Mouse (Mus musculus): ENCODE data around the gene Slc9a4.
"Not testable (repeated sequence)": the region's sequence is repeated elsewhere in the genome, so short reads cannot be mapped to it uniquely, and the experiment has no call there.

Slc9a4 gene

DNA sequence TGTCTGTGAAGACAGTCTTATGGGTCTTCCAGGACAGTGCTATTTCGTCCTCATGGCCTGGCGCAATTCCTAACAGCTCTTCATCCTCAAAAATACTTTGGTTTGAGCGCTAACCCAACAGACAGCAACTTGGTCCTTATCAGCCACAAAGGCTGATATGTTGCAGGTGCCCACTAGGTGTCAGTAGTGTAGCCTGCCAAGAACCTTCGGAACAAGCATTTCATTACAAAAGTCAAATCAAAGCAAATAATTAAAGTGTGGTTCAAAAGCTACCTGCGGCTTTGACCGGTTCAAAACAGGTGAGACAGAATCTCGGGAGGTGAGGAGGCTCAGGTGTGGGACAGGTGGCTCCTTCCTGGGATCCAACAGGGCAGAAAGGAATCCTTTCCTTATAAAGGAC lies at the start of gene Slc9a4:
Slc9a4 (plus strand) TSS at position 298 of the 400 bp plus-strand sequence.
- peak in 1 of 2 experiments; percentile 7 for DNase-seq

DNA sequence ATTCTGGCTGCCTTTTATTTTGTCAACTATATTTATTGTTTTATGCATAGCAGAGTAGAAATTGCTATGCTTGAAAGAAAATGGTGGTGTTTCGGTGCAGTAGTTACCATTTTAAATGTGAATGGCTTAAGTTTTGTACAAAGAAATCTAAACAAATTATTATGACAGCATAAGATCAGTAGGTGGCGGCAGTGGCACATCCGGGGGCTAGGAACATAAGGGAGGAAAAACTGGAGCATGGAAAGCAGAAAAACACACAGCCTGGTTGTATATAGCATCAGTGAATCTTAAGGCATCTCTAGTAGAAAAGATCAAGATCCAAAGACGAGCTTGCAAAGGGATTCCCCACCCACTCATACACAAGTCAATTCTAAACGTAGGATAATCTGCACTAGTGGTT lies 42.3 kb upstream of the Slc9a4 start:
- no peak for DNase-seq

DNA sequence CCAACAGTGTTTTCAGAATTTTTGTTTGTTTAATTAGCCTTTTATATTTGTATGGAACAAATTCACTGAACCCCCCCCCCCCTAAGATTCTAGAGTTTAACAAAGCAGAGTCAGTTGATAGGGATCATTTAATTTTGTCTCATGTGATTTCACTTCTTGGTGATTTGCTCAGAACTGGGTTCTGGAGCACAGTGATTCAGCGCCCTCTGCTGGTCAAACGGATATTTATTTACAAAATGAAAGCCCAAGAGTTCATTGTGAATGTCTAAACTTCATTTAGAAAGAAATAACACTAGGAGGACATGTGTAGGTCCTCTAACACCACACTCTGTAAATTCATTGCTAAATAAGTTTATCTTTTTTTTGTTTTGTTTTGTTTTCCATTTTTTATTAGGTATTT lies 35.2 kb upstream of the Slc9a4 start:
- DNase-seq: peak in 1 of 2 experiments; percentile 55

- DNase-seq: no peak
These were observed 33.2 kb upstream of the Slc9a4 start for GRCm38 (mm10) chr1:40546645-40547044.

DNA sequence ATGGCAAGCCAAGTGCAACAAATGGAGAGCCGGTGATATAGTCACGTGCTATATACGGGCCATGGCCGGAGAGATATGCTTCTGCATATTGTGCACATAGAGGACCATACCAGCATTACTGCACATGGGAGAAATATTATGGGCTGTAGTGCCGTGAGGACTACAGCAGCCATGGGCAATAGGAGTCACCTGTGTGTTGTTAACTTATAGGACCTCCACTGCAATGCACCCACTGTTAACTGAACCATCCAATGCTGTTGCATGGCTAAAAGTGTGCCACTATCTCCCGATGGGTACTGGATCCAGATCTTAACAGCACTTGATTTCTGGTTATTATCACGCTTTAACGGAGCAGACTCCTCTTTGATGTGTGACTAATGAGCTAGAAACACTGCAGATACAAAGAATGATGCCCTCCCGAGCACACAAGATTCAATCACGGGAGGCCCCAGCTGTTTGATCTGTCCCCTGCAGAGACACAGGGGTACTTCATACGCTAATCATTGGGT lies 32.8 kb upstream of the Slc9a4 start:
- no peak for DNase-seq

DNA sequence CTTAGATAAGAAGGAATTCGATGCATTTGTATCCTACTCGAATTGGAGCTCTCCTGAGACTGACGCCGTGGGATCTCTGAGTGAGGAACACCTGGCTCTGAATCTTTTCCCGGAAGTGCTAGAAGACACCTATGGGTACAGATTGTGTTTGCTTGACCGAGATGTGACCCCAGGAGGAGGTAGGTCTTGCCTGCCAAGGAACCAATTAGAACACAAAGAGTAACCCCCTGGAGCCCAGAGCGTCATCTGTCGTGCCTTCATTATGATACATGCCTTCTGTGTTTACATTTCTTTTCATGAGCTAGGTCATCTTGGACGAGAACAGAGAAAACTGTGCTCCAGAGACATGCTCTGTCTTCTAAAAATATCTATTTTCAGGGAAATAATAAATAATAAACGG lies 32.1 kb upstream of the Slc9a4 start:
- DNase-seq: no peak

DNA sequence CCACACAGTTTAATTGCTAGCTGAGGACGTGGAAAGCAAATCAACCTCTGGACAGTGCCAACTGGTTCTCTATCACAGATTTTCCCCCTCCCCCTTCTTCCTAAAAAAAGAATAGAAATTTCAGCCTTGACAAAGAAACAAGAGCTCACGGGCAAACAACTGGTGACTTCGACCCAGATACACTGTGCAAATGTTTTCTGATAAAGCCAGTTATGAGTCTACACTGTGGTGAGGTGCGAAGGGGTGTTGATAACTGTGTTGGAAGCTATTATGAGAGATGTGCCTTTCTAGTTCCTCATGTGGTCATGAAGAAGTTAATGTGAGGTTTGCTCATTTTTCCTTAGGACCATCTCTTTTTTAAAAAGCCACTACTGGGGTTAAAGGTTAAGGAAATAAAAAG lies 10.5 kb upstream of the Slc9a4 start:
- DNase-seq: no peak

DNA sequence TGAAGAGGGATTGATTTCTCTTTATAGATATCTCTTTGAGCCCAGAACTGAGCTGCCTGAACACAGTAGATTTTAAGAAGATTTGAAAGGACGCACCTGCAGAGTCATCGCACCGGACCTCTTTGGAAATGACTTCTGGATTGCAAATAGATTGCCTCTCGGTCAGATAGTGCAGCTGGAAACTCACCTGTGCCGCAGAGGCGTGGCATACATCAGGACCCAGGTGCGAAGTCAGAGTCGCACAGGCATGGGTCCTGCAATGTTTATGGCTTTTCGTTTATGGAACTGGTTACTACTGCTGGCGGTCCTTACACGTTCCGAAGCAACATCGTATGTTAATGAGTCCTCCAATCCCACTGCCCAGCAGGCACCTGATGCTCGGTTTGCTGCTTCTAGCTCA lies 388 bp downstream of the Slc9a4 start:
- no peak for DNase-seq

GRCm38 (mm10) chr1:40586776-40587175 lies 6.9 kb downstream of the Slc9a4 start:
- no peak for DNase-seq

DNA sequence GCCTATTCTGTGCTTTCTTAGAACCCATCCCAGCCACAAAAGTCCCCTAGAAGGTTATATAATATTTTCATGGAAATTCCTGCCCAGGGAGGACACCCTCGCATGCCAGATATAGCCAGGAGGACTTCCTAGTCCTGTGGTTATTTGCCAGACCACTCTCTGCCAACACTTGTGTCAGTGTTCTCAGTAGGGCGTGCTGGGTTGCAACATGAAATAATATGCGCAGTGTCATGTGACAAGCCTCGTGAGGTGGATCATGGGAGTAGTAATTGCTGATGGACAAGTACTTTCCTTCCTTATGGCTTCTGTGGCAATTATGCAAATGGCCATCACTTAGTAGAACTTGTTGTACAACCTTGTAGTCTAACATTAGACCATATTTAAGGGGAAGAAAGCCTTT lies 11.1 kb downstream of the Slc9a4 start:
- DNase-seq: no peak

DNA sequence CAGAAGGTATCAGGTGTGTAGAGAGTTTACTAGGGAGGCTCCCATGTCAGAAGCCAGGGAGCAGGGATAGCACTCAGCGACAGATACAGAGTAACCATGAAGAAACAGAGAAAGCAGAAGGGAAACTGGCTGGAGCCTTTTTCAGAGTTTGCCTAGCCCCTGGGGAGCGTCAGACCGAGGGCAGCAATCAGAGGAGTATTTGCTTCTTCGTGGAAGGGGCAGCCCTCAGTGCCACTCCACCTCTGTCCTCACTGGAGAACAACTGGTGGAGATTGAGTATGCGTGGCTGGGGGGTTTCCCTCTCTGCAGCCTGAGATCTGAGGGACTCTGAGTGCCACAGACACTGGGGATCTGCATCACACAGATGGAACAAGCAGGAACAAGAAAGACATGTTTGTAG lies 17.9 kb downstream of the Slc9a4 start:
- DNase-seq: no peak

DNA sequence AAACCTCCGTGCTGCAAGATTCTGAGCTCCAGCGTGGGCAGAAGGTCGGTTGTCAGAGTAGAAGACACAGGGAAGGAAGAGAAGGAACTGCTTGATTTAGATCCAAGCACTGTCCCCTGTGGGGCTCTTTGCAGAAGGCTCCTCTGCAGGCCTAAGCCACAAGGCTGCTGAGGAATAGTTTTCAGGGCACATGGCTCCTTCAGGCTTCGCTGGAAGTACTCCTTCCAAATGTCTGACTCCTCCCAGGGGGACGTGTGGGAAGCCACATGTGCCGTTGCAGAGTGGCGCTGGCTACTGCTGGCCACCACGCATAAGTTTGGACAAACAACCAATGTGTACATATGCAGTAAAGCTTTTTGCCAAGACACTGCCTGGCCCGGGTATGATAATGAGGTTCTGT lies 19.8 kb downstream of the Slc9a4 start:
- DNase-seq: not testable (repeated sequence)

- no peak for DNase-seq
These were observed 20.8 kb downstream of the Slc9a4 start for GRCm38 (mm10) chr1:40600394-40601327.

DNA sequence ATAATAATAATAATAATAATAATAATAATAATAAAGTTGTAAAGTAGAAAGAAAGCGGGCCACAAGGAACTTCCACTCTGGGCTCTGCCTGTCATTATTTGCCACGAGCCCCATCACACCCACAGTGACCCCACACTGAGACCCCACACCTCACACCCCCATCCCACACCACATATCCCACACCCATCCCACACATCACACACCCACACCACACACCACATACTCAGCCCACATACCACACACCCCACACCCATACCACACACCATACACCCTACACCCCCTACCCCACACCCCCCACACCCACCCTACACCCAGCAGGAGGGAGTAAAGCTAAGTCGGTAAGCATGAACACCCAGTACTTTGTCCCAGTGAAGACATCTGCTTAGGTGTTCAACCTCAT lies 21.6 kb downstream of the Slc9a4 start:
- no peak for DNase-seq

DNA sequence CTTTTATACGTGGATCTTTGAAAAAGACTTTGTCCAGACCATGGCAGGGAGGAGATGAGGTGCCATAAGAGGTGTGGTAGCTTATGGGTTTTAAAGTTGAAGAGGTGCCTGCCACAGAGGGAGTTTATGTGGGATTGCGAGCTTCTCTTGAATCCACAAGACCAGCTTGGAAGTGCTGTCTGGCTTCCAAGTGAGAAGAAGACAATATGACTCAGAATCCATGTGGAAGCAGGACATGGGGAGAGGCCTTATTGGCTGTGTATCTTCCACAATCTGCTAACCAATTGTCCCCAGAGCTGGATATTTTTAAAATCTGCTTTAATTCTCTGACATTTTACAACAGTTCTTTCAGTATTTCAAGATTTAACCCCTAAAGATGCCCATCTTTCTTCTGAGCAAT lies 33.3 kb downstream of the Slc9a4 start:
- no peak for DNase-seq

DNA sequence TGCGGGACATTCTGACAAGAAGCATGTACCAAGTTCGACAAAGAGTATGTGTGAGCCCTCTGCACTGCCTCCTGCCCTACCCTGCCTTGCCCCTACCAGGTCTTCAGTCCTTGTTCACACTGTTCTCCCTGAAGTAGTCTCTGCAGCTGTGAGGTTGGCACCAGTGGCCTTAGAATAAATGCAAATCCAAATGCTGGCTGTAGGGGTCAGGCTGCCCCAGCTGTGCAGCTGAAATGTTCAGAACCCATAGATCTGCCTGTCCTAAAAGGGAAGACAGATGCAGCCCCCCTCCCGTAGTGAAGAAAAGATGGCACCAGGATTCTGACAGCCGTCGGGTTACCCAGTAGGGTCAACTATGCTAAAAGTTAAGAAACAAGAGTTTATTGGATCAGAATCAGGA lies 39.2 kb downstream of the Slc9a4 start:
- DNase-seq: no peak

- no peak for DNase-seq
These were observed 40.0 kb downstream of the Slc9a4 start for GRCm38 (mm10) chr1:40619871-40620270.

DNA sequence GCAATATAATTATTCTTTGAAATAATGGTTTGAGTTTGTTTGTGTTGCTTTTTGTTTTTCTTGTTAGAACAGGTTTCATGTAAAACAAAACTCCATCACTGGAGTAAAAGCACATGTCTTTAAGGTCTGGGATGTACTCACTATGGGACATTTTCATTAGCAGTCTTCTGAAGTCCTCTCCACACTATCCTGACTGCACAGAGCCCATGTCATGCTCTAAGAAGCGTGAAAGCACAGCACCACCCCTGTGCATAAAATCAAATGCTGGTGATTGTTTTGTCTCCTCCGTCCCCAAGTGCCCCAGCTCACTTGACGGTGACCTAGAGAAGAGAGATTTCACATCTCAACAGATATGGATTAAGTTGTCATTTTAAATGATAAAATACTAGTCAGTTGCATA lies 45.1 kb downstream of the Slc9a4 start:
- no peak for DNase-seq

- no peak for DNase-seq
These were observed 47.1 kb downstream of the Slc9a4 start for GRCm38 (mm10) chr1:40626954-40627353.

DNA sequence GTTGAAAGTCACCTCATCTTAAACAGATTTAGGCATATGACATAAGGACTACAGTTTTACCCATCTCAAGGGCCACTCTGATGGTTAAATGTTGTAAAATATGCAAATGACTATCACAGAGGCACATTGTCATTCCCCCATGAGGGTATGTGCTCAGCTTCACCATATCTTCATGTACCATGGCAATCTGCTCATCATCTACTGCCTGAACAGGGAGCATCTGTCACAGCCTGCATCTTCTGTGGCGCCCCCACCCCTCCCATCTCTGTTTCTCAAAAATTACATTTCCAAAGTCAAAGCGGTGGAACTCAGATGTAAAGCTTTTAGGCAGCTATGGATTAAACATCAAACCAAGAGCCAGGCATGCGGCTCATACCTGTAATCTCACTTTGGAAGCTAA lies 48.6 kb downstream of the Slc9a4 start:
- DNase-seq: no peak

GRCm38 (mm10) chr1:40632407-40633062 lies 52.7 kb downstream of the Slc9a4 start:
- DNase-seq: no peak

- DNase-seq: no peak
These were observed 54.7 kb downstream of the Slc9a4 start for GRCm38 (mm10) chr1:40634608-40635007.

DNA sequence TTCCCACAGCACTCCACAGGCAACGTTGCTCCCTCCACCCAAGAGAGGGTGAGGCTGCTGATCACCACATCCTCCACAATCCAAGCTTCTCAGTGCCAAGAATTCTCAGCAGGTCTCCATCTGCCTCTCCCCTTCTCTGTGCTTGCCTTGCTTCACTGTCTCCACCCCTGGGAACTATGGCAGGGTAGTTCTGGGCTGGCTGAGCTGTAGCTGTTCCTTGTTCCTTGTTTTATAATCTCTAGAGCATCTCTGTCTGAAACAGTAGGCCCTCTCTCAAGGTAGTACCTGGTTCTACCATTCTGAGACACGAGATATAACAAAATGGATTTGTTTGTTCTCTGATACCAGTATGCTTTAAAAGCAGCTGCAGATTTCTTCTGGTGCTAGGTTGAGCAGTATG lies 68.4 kb downstream of the Slc9a4 start:
- no peak for DNase-seq
